In the genomic region with DNA sequence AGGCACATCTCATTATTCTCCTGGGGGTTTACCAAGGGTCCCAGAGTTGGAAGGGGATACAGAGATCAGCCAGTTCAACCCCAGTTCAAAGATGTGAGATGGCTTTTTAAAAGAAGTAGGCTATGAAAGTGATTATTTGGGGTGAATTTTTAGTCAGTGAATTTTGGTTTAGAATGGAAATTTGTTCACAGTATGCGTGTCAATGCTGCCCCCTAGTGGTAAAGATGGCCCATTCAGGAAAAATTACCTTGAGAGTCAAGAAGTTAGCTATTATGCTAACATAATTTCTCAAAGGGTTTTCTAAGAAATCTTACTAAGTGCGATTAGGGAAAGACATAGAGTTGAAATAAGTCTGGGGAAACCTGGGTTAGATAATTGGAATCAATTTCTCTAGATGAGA, we compare ENCODE assay signal across 8 mouse cellular contexts. TPM values are rescaled to one million over a fixed set of nuclear protein-coding genes. Genes with fewer than 3 reads are reported as not detected.
DNase-seq lines count a peak whose midpoint lies in the region; ATAC-seq and TF ChIP-seq lines count a peak whose summit lies in the region.

No protein-coding gene starts in this region.

- H3K4me1 ChIP-seq in midbrain, postnatal 0 days (ENCODE audit: insufficient read depth, low read length), result no peaks in the 10 kb centered on the region; the same call in 1 of the 2 replicates
- H3K4me1 ChIP-seq in midbrain, embryonic 10.5 days, result peaks cover 14% of the 10 kb centered on the region
- peaks cover 6% of the 10 kb centered on the region for H3K4me1 ChIP-seq in midbrain, embryonic 15.5 days

- DNase-seq in gastrocnemius, adult 2 months, result no peak
- no peak for DNase-seq in gastrocnemius, postnatal 25 days
- peak; percentile 76 for DNase-seq in midbrain, postnatal 0 days (ENCODE audit: low spot score)
- no peak for DNase-seq in midbrain, embryonic 10.5 days (ENCODE audit: low spot score)
- DNase-seq in brain, adult 2 months (ENCODE audit: low read depth, low spot score), result peak; percentile 65
- DNase-seq in heart, postnatal 14 days, result peak; percentile 26 to 62

- no peak overlapping the region for H3K27ac ChIP-seq in gastrocnemius, adult 2 months
- no peak overlapping the region for H3K27ac ChIP-seq in midbrain, postnatal 0 days (ENCODE audit: low read depth, low read length)
- no peak overlapping the region for H3K27ac ChIP-seq in midbrain, embryonic 10.5 days (replicated peaks)
- no peak overlapping the region for H3K27ac ChIP-seq in midbrain, embryonic 15.5 days

- no peaks in the 10 kb centered on the region for H3K27me3 ChIP-seq in midbrain, postnatal 0 days (ENCODE audit: insufficient read depth, low read length)
- no peaks in the 10 kb centered on the region for H3K27me3 ChIP-seq in midbrain, embryonic 10.5 days (ENCODE audit: low read depth, poor library complexity, severe bottlenecking)
- no peaks in the 10 kb centered on the region for H3K27me3 ChIP-seq in midbrain, embryonic 15.5 days (replicated peaks)

- H3K9me3 ChIP-seq in midbrain, postnatal 0 days (ENCODE audit: low read length), result no peaks in the 10 kb centered on the region
- no peaks in the 10 kb centered on the region for H3K9me3 ChIP-seq in midbrain, embryonic 10.5 days (replicated peaks)
- H3K9me3 ChIP-seq in midbrain, embryonic 15.5 days, result no peaks in the 10 kb centered on the region

- H3K9ac ChIP-seq in midbrain, postnatal 0 days (replicated peaks; ENCODE audit: low read length, poor library complexity, severe bottlenecking), result no peak overlapping the region
- no peak overlapping the region for H3K9ac ChIP-seq in midbrain, embryonic 15.5 days

- no peaks in the 10 kb centered on the region for H3K36me3 ChIP-seq in midbrain, postnatal 0 days (ENCODE audit: insufficient read depth, low read length)
- no peaks in the 10 kb centered on the region for H3K36me3 ChIP-seq in midbrain, embryonic 10.5 days
- no peaks in the 10 kb centered on the region for H3K36me3 ChIP-seq in midbrain, embryonic 15.5 days (replicated peaks)

- intact Hi-C loops in gastrocnemius, adult 2 months (cut with DNase I), result loop anchor here (1.0 kb wide), 1 partner anchor 197 kb away; no protein-coding TSS in a partner anchor
- intact Hi-C loops in heart, postnatal 14 days (cut with DNase I), result loop anchor here (2.0 to 5.0 kb wide), 2 partner anchors 197 to 267 kb away; no protein-coding TSS in a partner anchor

- H3K4me3 ChIP-seq in gastrocnemius, adult 2 months, result no peak overlapping the region
- H3K4me3 ChIP-seq in midbrain, postnatal 0 days (ENCODE audit: low read depth, low read length), result no peak overlapping the region
- H3K4me3 ChIP-seq in midbrain, embryonic 10.5 days, result no peak overlapping the region
- H3K4me3 ChIP-seq in midbrain, embryonic 15.5 days, result no peak overlapping the region

- peak; percentile 87 for TF ChIP-seq CTCF in gastrocnemius, adult 2 months (IDR thresholded peaks at IDR 0.05)
- peak; percentile 93 for TF ChIP-seq CTCF in midbrain, postnatal 0 days (IDR thresholded peaks at IDR 0.05)

- ATAC-seq in midbrain, postnatal 0 days (ENCODE audit: low FRiP score), result no peak
- ATAC-seq in megakaryocyte, adult 5-6 weeks (ENCODE audit: poor library complexity, severe bottlenecking), result peak; percentile 67
- no peak for ATAC-seq in midbrain, embryonic 15.5 days (replicated peaks)

- no peak overlapping the region for H3K4me2 ChIP-seq in midbrain, postnatal 0 days (ENCODE audit: low read depth, low read length, poor library complexity, severe bottlenecking)
- H3K4me2 ChIP-seq in midbrain, embryonic 15.5 days, result no peak overlapping the region

- WGBS in midbrain, postnatal 0 days, result 8% methylated on average over 2 of the region's 2 CpGs
- 2% methylated on average over 2 of the region's 2 CpGs for WGBS in midbrain, embryonic 10.5 days
- 9% methylated on average over 2 of the region's 2 CpGs for WGBS in midbrain, embryonic 15.5 days

RNA-seq across cellular contexts. Expression of a gene that starts 10.9 kb away (rescaled TPM):
- total RNA-seq in gastrocnemius, adult 2 months (2021), result not detected
- not detected for total RNA-seq in gastrocnemius, postnatal 25 days (2021)
- total RNA-seq in midbrain, postnatal 0 days (2014; rRNA removed), result 11.5 and 13.0 TPM in 2 replicates
- 1.8 and 1.9 TPM in 2 replicates for polyA plus RNA-seq in midbrain, postnatal 0 days (2015; fragmentation: Nextera tagmentation; extraction: Ambion mirVana)
- 0.30 and 0.41 TPM in 2 replicates for polyA plus RNA-seq in midbrain, embryonic 10.5 days (2016; fragmentation: Nextera tagmentation; extraction: Ambion mirVana)
- under 1 TPM; 0.29 to 0.36 TPM for total RNA-seq in heart, postnatal 14 days (2021)
- not detected in 2 replicates for total RNA-seq in megakaryocyte, adult 5-6 weeks (2015)
- not detected in 2 replicates for total RNA-seq in megakaryocyte, adult 5-6 weeks (2017)
- polyA plus RNA-seq in midbrain, embryonic 15.5 days (2015; fragmentation: Nextera tagmentation; extraction: Ambion mirVana), result 3.3 and 4.4 TPM in 2 replicates

RNA-seq across cellular contexts. Expression of a gene that starts 29.7 kb away (rescaled TPM):
- 1 to 10 TPM; 5.2 to 9.5 TPM for total RNA-seq in gastrocnemius, adult 2 months (2021)
- 1 to 10 TPM; 2.5 to 7.0 TPM for total RNA-seq in gastrocnemius, postnatal 25 days (2021)
- total RNA-seq in midbrain, postnatal 0 days (2014; rRNA removed), result 32.0 and 33.3 TPM in 2 replicates
- polyA plus RNA-seq in midbrain, postnatal 0 days (2015; fragmentation: Nextera tagmentation; extraction: Ambion mirVana), result 24.8 and 27.6 TPM in 2 replicates
- 26.0 and 29.6 TPM in 2 replicates for polyA plus RNA-seq in midbrain, embryonic 10.5 days (2016; fragmentation: Nextera tagmentation; extraction: Ambion mirVana)
- total RNA-seq in heart, postnatal 14 days (2021), result 10 to 100 TPM; 16.6 to 17.6 TPM
- 2.8 and 2.9 TPM in 2 replicates for total RNA-seq in megakaryocyte, adult 5-6 weeks (2015)
- 2.0 and 4.4 TPM in 2 replicates for total RNA-seq in megakaryocyte, adult 5-6 weeks (2017)
- 19.5 and 19.9 TPM in 2 replicates for polyA plus RNA-seq in midbrain, embryonic 15.5 days (2015; fragmentation: Nextera tagmentation; extraction: Ambion mirVana)

Comparison
In these comparisons a context has a peak if more than half of its experiments do, and no peak if none do; other contexts are left out.
1. DNase-seq: peak in midbrain, postnatal 0 days (single experiment), brain, adult 2 months (single experiment) and heart, postnatal 14 days (2 of 2); none in gastrocnemius, adult 2 months (single experiment), gastrocnemius, postnatal 25 days (single experiment) and midbrain, embryonic 10.5 days (single experiment).